Mouse (Mus musculus) ES-E14 (cell line): ENCODE data around the gene Tasp1. TPM values are rescaled to one million over a fixed set of nuclear protein-coding genes. Genes with fewer than 3 reads are reported as not detected.

Experiments
- DNase-seq: peaks from one replicate; pipeline ENCODE4 v3.0.0-alpha.2; 2013; ENCODE audit warnings: low read depth, low spot score
- H3K27ac ChIP-seq: 2 replicates; pipeline ENCODE4 v1.5.1; 2012; ENCODE audit warnings: low read depth, mild to moderate bottlenecking, low read length, moderate library complexity, mixed read lengths; ENCODE audit not compliant: poor library complexity, insufficient read depth, severe bottlenecking
- H3K36me3 ChIP-seq: 2 replicates; pipeline ENCODE4 v1.6.1; 2012; ENCODE audit warnings: mild to moderate bottlenecking, low read length, moderate library complexity, mixed read lengths; ENCODE audit not compliant: control insufficient read depth, poor library complexity, insufficient read depth, severe bottlenecking
- H3K4me1 ChIP-seq, 2 experiments: fragments of 150-350 bp in 1 of 2; sonication (generic) in 1 of 2; 2 replicates each; pipeline ENCODE4 v1.6.1; 2012; ENCODE audit warnings: low read length in 2 of 2, mild to moderate bottlenecking in 1 of 2, mixed read lengths in 1 of 2; ENCODE audit not compliant: control insufficient read depth in 2 of 2, insufficient read depth in 2 of 2, poor library complexity in 1 of 2
- H3K4me3 ChIP-seq, 2 experiments: fragments of 150-350 bp in 1 of 2; sonication (generic) in 1 of 2; 2 replicates each; pipeline ENCODE4 v1.5.1; 2012; ENCODE audit warnings: low read length in 2 of 2, low read depth in 1 of 2, mild to moderate bottlenecking in 1 of 2, mixed read lengths in 1 of 2; ENCODE audit not compliant: insufficient read depth in 1 of 2, poor library complexity in 1 of 2, severe bottlenecking in 1 of 2
- H3K9ac ChIP-seq: 2 replicates; pipeline ENCODE4 v1.6.1; 2012; ENCODE audit warnings: low read depth, mild to moderate bottlenecking, low read length, mixed read lengths; ENCODE audit not compliant: poor library complexity, insufficient read depth, severe bottlenecking
- H3K9me3 ChIP-seq: fragments of 150-350 bp; sonication (generic); 2 replicates; pipeline ENCODE4 v1.6.1; 2012; ENCODE audit warnings: low read depth, mild to moderate bottlenecking, low read length; ENCODE audit not compliant: control insufficient read depth, insufficient read depth
- CHD2 ChIP-seq: IDR thresholded peaks from 2 replicates; pipeline ENCODE4 v1.6.1; 2014; ENCODE audit warnings: mild to moderate bottlenecking, low read depth, low read length, inconsistent platforms
- HCFC1 ChIP-seq: IDR thresholded peaks from 2 replicates; pipeline ENCODE4 v1.6.1; 2012; ENCODE audit warnings: low read length, inconsistent platforms, borderline replicate concordance; ENCODE audit not compliant: insufficient read depth
- MAFK ChIP-seq: IDR thresholded peaks from 2 replicates; pipeline ENCODE4 v1.6.1; 2014; ENCODE audit warnings: mild to moderate bottlenecking, low read depth, low read length, inconsistent platforms; ENCODE audit not compliant: insufficient read depth
- ZC3H11A ChIP-seq: IDR thresholded peaks from 2 replicates; pipeline ENCODE4 v1.6.1; 2012; ENCODE audit warnings: low read depth, mild to moderate bottlenecking, inconsistent platforms, low read length, borderline replicate concordance
- ZNF384 ChIP-seq: IDR thresholded peaks from 2 replicates; pipeline ENCODE4 v1.6.1; 2012; ENCODE audit warnings: low read depth, low read length, inconsistent platforms
- in situ Hi-C, 2 experiments: fragments of 600-800 bp; cut with MboI; formaldehyde crosslinking; loops; one replicate each; pipeline ENCODE4 v1.15.1; 2025; ENCODE audit warnings: low sequenced_read_pairs in 2 of 2, inconsistent platforms in 1 of 2; ENCODE audit not compliant: unreplicated experiment in 2 of 2
- total RNA-seq: library from RNA; depleted of rRNA; stranded (reverse); fragments of 300-350 nt; gene quantifications from 2 replicates; pipeline ENCODE4 v1.2.3, GENCODE M21; 2012

Tasp1 gene
- total RNA-seq, 1 experiment = 11.2 TPM

- Histone ChIP-seq H3K9me3 (no peaks in the 10 kb centered on the region), H3K36me3 (peaks cover 3% of the 10 kb centered on the region), H3K4me3 (no peak overlapping the region), H3K9ac (no peak overlapping the region), H3K4me1 (no peaks in the 10 kb centered on the region), H3K27ac (no peak overlapping the region)
- no peak for DNase-seq
- TF ChIP-seq CHD2 (no peak), ZNF384 (no peak), ZC3H11A (no peak), HCFC1 (no peak), MAFK (no peak)
- in situ Hi-C loops = no loop called here
Observed at GRCm38 (mm10) chr2:140060092-140060867, 6.3 kb downstream of the Tasp1 start.

GRCm38 (mm10) chr2:140058125-140058524 is 8.5 kb downstream of the Tasp1 start:
- no peak overlapping the region for H3K4me3 ChIP-seq
- H3K9me3 ChIP-seq = no peaks in the 10 kb centered on the region
- in situ Hi-C loops = no loop called here
- no peaks in the 10 kb centered on the region for H3K4me1 ChIP-seq
- TF ChIP-seq MAFK = no peak
- no peak for TF ChIP-seq CHD2
- no peak overlapping the region for H3K9ac ChIP-seq
- DNase-seq = no peak
- H3K27ac ChIP-seq = no peak overlapping the region
- peaks cover 3% of the 10 kb centered on the region for H3K36me3 ChIP-seq

- Histone ChIP-seq H3K4me1 (no peaks in the 10 kb centered on the region), H3K9ac (no peak overlapping the region), H3K36me3 (peaks cover 4% of the 10 kb centered on the region), H3K27ac (no peak overlapping the region), H3K9me3 (no peaks in the 10 kb centered on the region), H3K4me3 (no peak overlapping the region)
- DNase-seq = no peak
- in situ Hi-C loops = no loop called here
- TF ChIP-seq MAFK = no peak
- no peak for TF ChIP-seq ZNF384
- no peak for TF ChIP-seq HCFC1
- no peak for TF ChIP-seq CHD2
- no peak for TF ChIP-seq ZC3H11A
Observed at GRCm38 (mm10) chr2:140051607-140052126, 14.9 kb downstream of the Tasp1 start.

DNA sequence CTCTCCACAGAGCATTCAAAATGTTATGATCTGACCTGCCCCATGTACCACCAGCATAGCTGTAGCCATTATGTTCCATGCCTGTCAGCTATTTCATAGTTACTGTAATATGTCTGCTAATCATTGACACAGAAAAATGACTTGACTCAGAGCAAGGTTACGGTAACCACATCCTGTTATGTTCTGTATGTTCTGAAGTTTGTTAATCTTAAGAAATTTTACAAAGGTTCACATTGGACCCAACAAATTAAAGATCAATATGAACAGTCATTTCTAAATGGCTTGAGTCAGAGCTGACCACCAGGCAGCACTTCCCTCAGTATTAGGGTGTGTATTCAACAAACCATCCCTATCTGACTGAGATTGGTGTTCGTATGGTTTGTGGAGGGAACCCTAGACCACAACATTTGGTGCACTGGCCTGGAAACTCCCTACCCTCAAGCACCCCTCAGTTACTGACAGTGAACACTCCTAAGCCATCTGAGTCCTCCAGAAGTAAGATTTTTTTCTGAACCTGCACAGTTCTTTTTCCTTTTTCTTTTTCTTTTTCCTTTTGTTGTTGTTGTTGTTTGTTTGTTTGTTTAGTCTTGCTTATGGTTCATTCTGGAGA is 24.0 kb downstream of the Tasp1 start:
- no peak for DNase-seq
- Histone ChIP-seq H3K27ac (no peak overlapping the region), H3K4me1 (no peaks in the 10 kb centered on the region), H3K4me3 (no peak overlapping the region), H3K9ac (no peak overlapping the region), H3K36me3 (peaks cover 2% of the 10 kb centered on the region; the same call in 1 of the 2 replicates), H3K9me3 (no peaks in the 10 kb centered on the region)
- TF ChIP-seq ZC3H11A = no peak
- no peak for TF ChIP-seq ZNF384
- TF ChIP-seq CHD2 = no peak
- no peak for TF ChIP-seq MAFK
- TF ChIP-seq HCFC1 = no peak
- in situ Hi-C loops = no loop called here
